Mouse (Mus musculus) small intestine, adult 2 months (tissue): Measurements from ENCODE around the gene Cckbr. TPM values are rescaled to one million over a fixed set of nuclear protein-coding genes. Genes with fewer than 3 reads are reported as not detected.

Source experiments
- H3K27ac ChIP-seq: fragments of 200-500 bp; 2 replicates; pipeline ENCODE4 v1.5.1; 2012; ENCODE audit warnings: low read depth, low read length, control low read depth, inconsistent platforms; ENCODE audit not compliant: insufficient read depth
- H3K27me3 ChIP-seq: fragments of 200-500 bp; 2 replicates; pipeline ENCODE4 v1.6.1; 2012; ENCODE audit warnings: mild to moderate bottlenecking, moderate library complexity, low read length, inconsistent platforms; ENCODE audit not compliant: control insufficient read depth, insufficient read depth
- H3K36me3 ChIP-seq: fragments of 200-500 bp; 2 replicates; pipeline ENCODE4 v1.6.1; 2012; ENCODE audit warnings: mild to moderate bottlenecking, low read length, control low read depth, inconsistent platforms; ENCODE audit not compliant: control insufficient read depth, insufficient read depth
- H3K4me1 ChIP-seq: fragments of 200-500 bp; 2 replicates; pipeline ENCODE4 v1.6.1; 2012; ENCODE audit warnings: low read length, inconsistent platforms, mixed read lengths; ENCODE audit not compliant: control insufficient read depth, insufficient read depth, insufficient read length
- H3K4me3 ChIP-seq: fragments of 200-500 bp; 2 replicates; pipeline ENCODE4 v1.5.1; 2012; ENCODE audit warnings: low read depth, mild to moderate bottlenecking, control low read depth, inconsistent platforms, low read length, moderate library complexity
- CTCF ChIP-seq: fragments of 200-500 bp; IDR thresholded peaks from 2 replicates; pipeline ENCODE4 v1.5.1; 2012; ENCODE audit warnings: low read depth, mild to moderate bottlenecking, control low read depth, inconsistent platforms, low read length, moderate library complexity, mixed read lengths; ENCODE audit not compliant: insufficient replicate concordance, insufficient read length; ENCODE audit errors: extremely low read depth
- POLR2A ChIP-seq: fragments of 200-500 bp; IDR thresholded peaks from 2 replicates; pipeline ENCODE4 v1.6.1; 2012; ENCODE audit warnings: low read depth, mild to moderate bottlenecking, control low read depth, inconsistent platforms, low read length, moderate library complexity
- WGBS: fragments of 180-500 bp; shearing (Covaris S2); methylation state at CpG from one replicate; pipeline ENCODE4 v1.1.7; 2018; 5-methylcytosine and 5-hydroxymethylcytosine counted together
- polyA plus RNA-seq: library from polyadenylated mRNA; depleted of rRNA; stranded (reverse); fragments of >200 nt; gene quantifications from 2 replicates; pipeline ENCODE4 v1.2.3, GENCODE M21; 2012

The Cckbr gene
- polyA plus RNA-seq, 1 experiment, result 0.04 TPM

DNA sequence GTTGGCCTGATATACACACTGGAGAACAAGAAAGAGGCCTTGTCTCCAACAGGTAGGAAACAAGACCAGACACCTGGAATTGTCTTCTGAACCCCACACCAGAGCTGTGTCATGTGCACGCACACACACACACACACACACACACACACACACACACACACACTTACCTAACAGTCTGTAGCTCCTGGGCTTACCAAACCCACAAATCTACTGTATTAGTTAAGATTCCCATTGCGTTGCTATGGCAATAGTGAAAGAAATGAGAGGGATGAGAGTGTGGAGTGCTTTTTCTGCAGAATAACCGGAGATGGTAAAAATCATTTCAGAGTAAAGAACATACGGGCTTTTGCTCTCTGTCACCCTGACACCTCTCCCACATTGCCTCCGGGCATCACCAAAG is 7.4 kb upstream of the Cckbr start:
- 84% methylated on average over 5 of the region's 5 CpGs for WGBS
- no peak overlapping the region for H3K27ac ChIP-seq
- TF ChIP-seq CTCF (no peak), POLR2A (no peak)
- H3K36me3 ChIP-seq, result no peaks in the 10 kb centered on the region
- H3K27me3 ChIP-seq, result no peaks in the 10 kb centered on the region
- no peak overlapping the region for H3K4me3 ChIP-seq
- no peaks in the 10 kb centered on the region for H3K4me1 ChIP-seq

DNA sequence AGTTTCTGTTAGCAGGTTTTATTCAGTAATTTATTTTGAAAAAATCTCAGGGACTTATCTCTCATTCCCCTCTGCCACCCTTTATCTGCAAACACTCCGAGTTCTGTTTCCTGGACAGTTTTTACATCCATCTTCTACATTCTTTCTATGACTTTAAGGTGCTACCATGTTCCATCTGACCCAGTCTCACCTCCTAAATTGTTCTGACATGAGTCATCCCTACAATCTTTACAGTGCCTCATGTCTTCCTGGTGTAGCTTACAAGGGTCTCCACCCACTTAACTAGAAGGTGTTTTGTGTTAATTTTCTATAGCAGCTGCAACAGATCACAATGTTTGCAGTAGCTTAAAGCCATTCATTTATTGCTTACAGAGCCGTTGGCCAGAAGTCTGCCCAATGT is 4.6 kb upstream of the Cckbr start:
- H3K27me3 ChIP-seq, result peaks cover 11% of the 10 kb centered on the region
- H3K36me3 ChIP-seq, result no peaks in the 10 kb centered on the region
- no peak overlapping the region for H3K27ac ChIP-seq
- whole genome bisulfite sequencing, result 18% methylated on average over 2 of the region's 2 CpGs
- no peak for TF ChIP-seq POLR2A
- TF ChIP-seq CTCF, result no peak
- H3K4me3 ChIP-seq, result no peak overlapping the region
- H3K4me1 ChIP-seq, result 0 out of 2 replicates have a peak, but pooled peaks cover 2% of the 10 kb centered on the region

DNA sequence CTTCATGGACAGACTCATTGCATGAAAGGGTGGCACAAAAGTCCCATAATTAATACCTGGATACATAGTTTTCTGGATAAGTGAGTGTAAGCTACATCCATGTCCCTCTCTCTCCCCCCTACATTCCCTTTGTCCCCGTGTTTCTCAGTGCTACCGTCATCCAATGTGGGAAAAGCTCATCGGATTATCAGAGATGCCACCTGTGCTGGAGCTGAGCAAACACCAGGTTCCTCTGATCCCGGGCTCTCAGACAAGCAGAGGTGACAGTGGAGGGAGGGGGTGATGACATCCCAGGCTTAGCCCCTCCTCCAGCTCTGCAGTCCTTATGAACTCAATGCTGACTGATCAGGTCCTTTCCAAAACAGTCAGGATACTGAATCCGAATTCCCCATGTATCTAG is 1.2 kb upstream of the Cckbr start:
- Histone ChIP-seq H3K36me3 (no peaks in the 10 kb centered on the region), H3K27ac (no peak overlapping the region), H3K27me3 (peaks cover 16% of the 10 kb centered on the region), H3K4me3 (no peak overlapping the region), H3K4me1 (0 out of 2 replicates have a peak, but pooled peaks cover 2% of the 10 kb centered on the region)
- WGBS, result 16% methylated on average over 5 of the region's 5 CpGs
- TF ChIP-seq POLR2A, result no peak
- TF ChIP-seq CTCF, result no peak

DNA sequence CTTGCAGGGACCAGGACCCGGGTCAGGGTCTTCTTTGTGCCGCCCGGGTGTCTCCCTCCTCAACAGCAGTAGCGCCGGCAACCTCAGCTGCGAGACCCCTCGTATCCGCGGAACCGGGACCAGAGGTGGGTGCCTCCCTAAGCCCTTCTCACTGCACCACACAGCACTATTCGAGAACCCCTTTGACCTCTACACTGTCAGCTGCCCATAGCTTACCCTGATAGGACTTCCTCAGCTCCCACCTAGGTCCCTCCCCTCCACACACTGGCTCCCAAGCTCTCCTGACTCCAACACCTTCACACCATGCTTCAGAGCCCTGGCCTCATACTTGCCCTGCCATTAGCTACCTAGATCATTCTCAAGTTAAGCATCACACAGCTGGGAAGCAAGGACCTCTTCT is 520 bp downstream of the Cckbr start:
- H3K27ac ChIP-seq, result no peak overlapping the region
- H3K36me3 ChIP-seq, result no peaks in the 10 kb centered on the region
- WGBS, result 3% methylated on average over 11 of the region's 11 CpGs
- H3K4me1 ChIP-seq, result 0 out of 2 replicates have a peak, but pooled peaks cover 2% of the 10 kb centered on the region
- no peak overlapping the region for H3K4me3 ChIP-seq
- TF ChIP-seq CTCF (no peak), POLR2A (no peak)
- H3K27me3 ChIP-seq, result peaks cover 16% of the 10 kb centered on the region

DNA sequence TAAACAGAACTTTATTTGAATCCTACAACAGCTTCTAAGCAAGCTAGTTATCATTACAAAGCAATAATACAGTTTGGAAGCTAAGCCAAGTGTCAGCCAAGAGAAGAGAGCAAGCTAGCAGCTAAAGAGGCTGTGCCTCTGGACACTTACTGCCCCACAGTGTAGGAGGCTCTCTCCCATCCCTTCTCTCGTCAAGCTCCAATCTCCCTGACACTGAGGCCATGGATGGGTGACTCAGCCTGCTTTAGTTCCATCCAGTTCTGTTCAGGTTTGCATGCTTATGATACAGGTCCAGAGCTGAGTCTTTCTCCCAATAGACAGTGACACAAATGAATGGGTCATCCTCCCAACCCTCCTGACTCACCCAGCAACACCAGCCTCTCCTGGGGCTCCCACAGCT is 6.5 kb downstream of the Cckbr start:
- H3K4me3 ChIP-seq, result no peak overlapping the region
- 46% methylated on average over 1 of the region's 1 CpGs for WGBS
- H3K36me3 ChIP-seq, result no peaks in the 10 kb centered on the region
- no peaks in the 10 kb centered on the region for H3K27me3 ChIP-seq
- no peaks in the 10 kb centered on the region for H3K4me1 ChIP-seq
- TF ChIP-seq POLR2A, result no peak
- no peak for TF ChIP-seq CTCF
- H3K27ac ChIP-seq, result no peak overlapping the region

DNA sequence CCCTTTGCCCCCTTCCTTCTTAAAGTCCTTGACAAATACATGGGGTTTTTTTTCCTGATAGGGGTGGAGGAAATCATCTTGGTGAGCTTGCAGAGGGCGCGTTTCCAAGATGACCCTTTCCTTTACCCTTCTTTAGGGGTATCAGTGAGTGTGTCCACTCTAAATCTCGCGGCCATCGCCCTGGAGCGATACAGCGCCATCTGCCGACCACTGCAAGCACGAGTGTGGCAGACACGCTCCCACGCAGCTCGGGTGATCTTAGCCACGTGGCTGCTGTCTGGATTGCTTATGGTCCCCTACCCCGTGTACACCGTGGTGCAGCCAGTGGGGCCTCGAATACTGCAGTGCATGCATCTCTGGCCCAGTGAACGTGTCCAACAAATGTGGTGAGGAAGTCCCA is 8.3 kb downstream of the Cckbr start:
- H3K4me1 ChIP-seq, result no peaks in the 10 kb centered on the region
- no peaks in the 10 kb centered on the region for H3K27me3 ChIP-seq
- TF ChIP-seq CTCF (no peak), POLR2A (no peak)
- WGBS, result 84% methylated on average over 17 of the region's 17 CpGs
- H3K36me3 ChIP-seq, result no peaks in the 10 kb centered on the region
- no peak overlapping the region for H3K27ac ChIP-seq
- H3K4me3 ChIP-seq, result no peak overlapping the region

DNA sequence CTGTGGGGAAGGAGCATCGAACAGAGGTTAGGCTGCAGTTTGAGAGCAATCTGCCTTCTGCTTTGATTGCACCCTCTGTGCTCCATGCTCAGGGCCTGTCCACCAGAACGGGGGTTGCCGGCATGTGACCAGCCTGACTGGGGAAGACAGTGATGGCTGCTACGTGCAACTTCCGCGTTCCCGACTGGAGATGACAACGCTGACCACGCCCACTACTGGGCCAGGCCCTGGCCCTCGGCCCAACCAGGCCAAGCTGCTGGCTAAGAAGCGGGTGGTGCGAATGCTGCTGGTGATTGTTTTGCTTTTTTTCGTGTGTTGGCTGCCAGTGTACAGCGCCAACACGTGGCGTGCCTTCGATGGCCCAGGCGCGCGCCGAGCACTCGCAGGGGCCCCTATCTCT is 9.3 kb downstream of the Cckbr start:
- 84% methylated on average over 22 of the region's 22 CpGs for WGBS
- no peak overlapping the region for H3K27ac ChIP-seq
- H3K27me3 ChIP-seq, result no peaks in the 10 kb centered on the region
- H3K36me3 ChIP-seq, result no peaks in the 10 kb centered on the region
- no peak overlapping the region for H3K4me3 ChIP-seq
- TF ChIP-seq CTCF (no peak), POLR2A (no peak)
- H3K4me1 ChIP-seq, result no peaks in the 10 kb centered on the region
